Mouse (Mus musculus) liver, embryonic 16.5 days (tissue): ENCODE data around the gene Rsf1. TPM values are rescaled to one million over a fixed set of nuclear protein-coding genes. Genes with fewer than 3 reads are reported as not detected.
A peak's percentile ranks its signal among the peaks of the same experiment; 100 is the strongest.

Source experiments
- ATAC-seq: fragments of 200-750 bp; cut with Nextera tagmentation; 2 replicates; pipeline ENCODE4 v1.8.0; 2017; ENCODE audit warnings: low read depth, mild to moderate bottlenecking, moderate number of reproducible peaks, moderate library complexity
- H3K27ac ChIP-seq: fragments of 300-500 bp; sonication (generic); 2 replicates; pipeline ENCODE4 v1.5.1; 2014; ENCODE audit warnings: mild to moderate bottlenecking, low read length
- H3K27me3 ChIP-seq: fragments of 300-500 bp; sonication (generic); 2 replicates; pipeline ENCODE4 v1.6.1; 2014; ENCODE audit warnings: low read depth, low read length, mixed read lengths; ENCODE audit not compliant: control insufficient read depth, insufficient read depth
- H3K36me3 ChIP-seq: fragments of 300-500 bp; sonication (generic); 2 replicates; pipeline ENCODE4 v1.6.1; 2014; ENCODE audit warnings: mild to moderate bottlenecking; ENCODE audit not compliant: control insufficient read depth, insufficient read depth
- H3K4me1 ChIP-seq: fragments of 300-500 bp; sonication (generic); 2 replicates; pipeline ENCODE4 v1.6.1; 2014; ENCODE audit warnings: low read depth, low read length, mixed read lengths; ENCODE audit not compliant: control insufficient read depth
- H3K4me2 ChIP-seq: fragments of 300-500 bp; sonication (generic); 2 replicates; pipeline ENCODE4 v1.6.1; 2014; ENCODE audit warnings: low read depth, low read length, mixed read lengths
- H3K4me3 ChIP-seq: fragments of 300-500 bp; sonication (generic); 2 replicates; pipeline ENCODE4 v1.5.1; 2014; ENCODE audit warnings: low read depth, mild to moderate bottlenecking, low read length
- H3K9ac ChIP-seq: fragments of 300-500 bp; sonication (generic); 2 replicates; pipeline ENCODE4 v1.6.1; 2014; ENCODE audit warnings: low read depth, low read length
- H3K9me3 ChIP-seq: fragments of 300-500 bp; sonication (generic); replicated peaks from 2 replicates; pipeline ENCODE4 v1.6.1; 2016; ENCODE audit warnings: low read length; ENCODE audit not compliant: control insufficient read depth
- WGBS: fragments of 180-500 bp; shearing (Covaris S2); extraction: QIAGEN DNeasy Blood & Tissue Kit; methylation state at CpG from one replicate; pipeline ENCODE4 v1.1.7; 2014; ENCODE audit not compliant: insufficient replicate concordance; 5-methylcytosine and 5-hydroxymethylcytosine counted together
- polyA plus RNA-seq: library from polyadenylated mRNA; unstranded; fragments of >200 nt; fragmentation: Nextera tagmentation; extraction: Ambion mirVana; gene quantifications from 2 replicates; pipeline ENCODE4 v1.2.1, GENCODE M21; 2015

The Rsf1 gene
- polyA plus RNA-seq, 1 experiment from 2014 or later, result 5.3 TPM

GRCm38 (mm10) chr7:97707809-97708208 is 128.1 kb downstream of the Rsf1 start:
- no peaks in the 10 kb centered on the region for H3K9me3 ChIP-seq
- no peak overlapping the region for H3K4me3 ChIP-seq
- no peak for ATAC-seq
- peaks cover 2% of the 10 kb centered on the region; the same call in 1 of the 2 replicates for H3K4me1 ChIP-seq
- no peak overlapping the region for H3K4me2 ChIP-seq
- H3K27ac ChIP-seq, result no peak overlapping the region
- peaks cover 4% of the 10 kb centered on the region; the same call in 1 of the 2 replicates for H3K36me3 ChIP-seq
- no peaks in the 10 kb centered on the region for H3K27me3 ChIP-seq
- WGBS, result 63% methylated on average over 5 of the region's 5 CpGs
- H3K9ac ChIP-seq, result no peak overlapping the region

- no peak overlapping the region for H3K9ac ChIP-seq
- ATAC-seq, result no peak
- H3K36me3 ChIP-seq, result peaks cover 6% of the 10 kb centered on the region
- no peak overlapping the region for H3K27ac ChIP-seq
- no peak overlapping the region for H3K4me3 ChIP-seq
- WGBS, result 67% methylated on average over 3 of the region's 3 CpGs
- no peaks in the 10 kb centered on the region for H3K9me3 ChIP-seq
- H3K4me2 ChIP-seq, result no peak overlapping the region
- peaks cover 2% of the 10 kb centered on the region; the same call in 1 of the 2 replicates for H3K4me1 ChIP-seq
- H3K27me3 ChIP-seq, result no peaks in the 10 kb centered on the region
These were observed 129.5 kb downstream of the Rsf1 start for GRCm38 (mm10) chr7:97709204-97709603.

- whole genome bisulfite sequencing, result 75% methylated on average over 5 of the region's 5 CpGs
- H3K4me3 ChIP-seq, result no peak overlapping the region
These were observed 135.0 kb downstream of the Rsf1 start for GRCm38 (mm10) chr7:97714651-97715050.

GRCm38 (mm10) chr7:97717326-97717725 is 137.6 kb downstream of the Rsf1 start:
- Histone ChIP-seq H3K36me3 (peaks cover 20% of the 10 kb centered on the region), H3K27me3 (no peaks in the 10 kb centered on the region), H3K4me1 (no peaks in the 10 kb centered on the region), H3K9ac (no peak overlapping the region), H3K4me3 (no peak overlapping the region), H3K4me2 (no peak overlapping the region), H3K27ac (no peak overlapping the region), H3K9me3 (no peaks in the 10 kb centered on the region)
- WGBS, result 74% methylated on average over 1 of the region's 1 CpGs
- no peak for ATAC-seq

More at GRCm38 (mm10) chr7:97714651-97715050, 135.0 kb downstream of the Rsf1 start:
- no peak overlapping the region for H3K9ac ChIP-seq
- no peaks in the 10 kb centered on the region for H3K27me3 ChIP-seq
- H3K36me3 ChIP-seq, result peaks cover 20% of the 10 kb centered on the region
- H3K27ac ChIP-seq, result no peak overlapping the region
- no peaks in the 10 kb centered on the region for H3K4me1 ChIP-seq
- ATAC-seq, result no peak
- H3K4me2 ChIP-seq, result no peak overlapping the region
- H3K9me3 ChIP-seq, result no peaks in the 10 kb centered on the region

- no peak for ATAC-seq
- peaks cover 14% of the 10 kb centered on the region for H3K36me3 ChIP-seq
- no peak overlapping the region for H3K4me2 ChIP-seq
- no peaks in the 10 kb centered on the region for H3K9me3 ChIP-seq
- H3K27me3 ChIP-seq, result no peaks in the 10 kb centered on the region
- no peak overlapping the region for H3K4me3 ChIP-seq
- 78% methylated on average over 5 of the region's 5 CpGs for WGBS
- H3K4me1 ChIP-seq, result peaks cover 4% of the 10 kb centered on the region
- no peak overlapping the region for H3K27ac ChIP-seq
- H3K9ac ChIP-seq, result no peak overlapping the region
These were observed 139.4 kb downstream of the Rsf1 start for GRCm38 (mm10) chr7:97719078-97719477.

GRCm38 (mm10) chr7:97720109-97720508 is 140.4 kb downstream of the Rsf1 start:
- Histone ChIP-seq H3K27ac (no peak overlapping the region), H3K9ac (no peak overlapping the region), H3K4me3 (no peak overlapping the region), H3K9me3 (no peaks in the 10 kb centered on the region), H3K4me2 (no peak overlapping the region), H3K36me3 (peaks cover 7% of the 10 kb centered on the region), H3K27me3 (no peaks in the 10 kb centered on the region), H3K4me1 (peaks cover 4% of the 10 kb centered on the region)
- ATAC-seq, result 0 out of 2 replicates have a peak, but pooled peaks have one; percentile 11
- WGBS, result 76% methylated on average over 5 of the region's 5 CpGs

GRCm38 (mm10) chr7:97722278-97722918 is 142.7 kb downstream of the Rsf1 start:
- 72% methylated on average over 7 of the region's 7 CpGs for WGBS

GRCm38 (mm10) chr7:97723646-97724538 is 144.2 kb downstream of the Rsf1 start:
- 50% methylated on average over 11 of the region's 11 CpGs for WGBS
- 0 out of 2 replicates have a peak, but pooled peaks cover 1% of the 10 kb centered on the region for H3K36me3 ChIP-seq
- ATAC-seq, result no peak
- peaks cover 4% of the 10 kb centered on the region for H3K4me1 ChIP-seq
- no peaks in the 10 kb centered on the region for H3K27me3 ChIP-seq
- no peak overlapping the region for H3K4me2 ChIP-seq
- no peak overlapping the region for H3K4me3 ChIP-seq
- H3K9ac ChIP-seq, result no peak overlapping the region
- H3K9me3 ChIP-seq, result no peaks in the 10 kb centered on the region
- no peak overlapping the region for H3K27ac ChIP-seq

More at GRCm38 (mm10) chr7:97722278-97722918, 142.7 kb downstream of the Rsf1 start:
- H3K36me3 ChIP-seq, result peaks cover 5% of the 10 kb centered on the region; the same call in 1 of the 2 replicates
- no peak overlapping the region for H3K9ac ChIP-seq
- H3K9me3 ChIP-seq, result no peaks in the 10 kb centered on the region
- H3K27ac ChIP-seq, result no peak overlapping the region
- no peak for ATAC-seq
- no peak overlapping the region for H3K4me2 ChIP-seq
- no peak overlapping the region for H3K4me3 ChIP-seq
- H3K4me1 ChIP-seq, result peaks cover 4% of the 10 kb centered on the region
- no peaks in the 10 kb centered on the region for H3K27me3 ChIP-seq

GRCm38 (mm10) chr7:97725401-97725800 is 145.7 kb downstream of the Rsf1 start:
- Histone ChIP-seq H3K27me3 (no peaks in the 10 kb centered on the region), H3K9ac (no peak overlapping the region), H3K36me3 (no peaks in the 10 kb centered on the region), H3K4me2 (no peak overlapping the region), H3K27ac (no peak overlapping the region), H3K4me3 (no peak overlapping the region), H3K4me1 (peaks cover 7% of the 10 kb centered on the region), H3K9me3 (no peaks in the 10 kb centered on the region)
- WGBS, result 86% methylated on average over 6 of the region's 6 CpGs
- no peak for ATAC-seq
